Comparison of ENCODE assay signal across 8 mouse cellular contexts in genomic region chr16:97851061-97851740, GRCm38 (mm10). TPM values are rescaled to one million over a fixed set of nuclear protein-coding genes. Genes with fewer than 3 reads are reported as not detected.
A peak's percentile ranks its signal among the peaks of the same experiment; 100 is the strongest.
DNase-seq lines count a peak whose midpoint lies in the region; ATAC-seq and TF ChIP-seq lines count a peak whose summit lies in the region.

No protein-coding gene starts in this region.

- peak overlapping the region; percentile 98 for H3K4me3 ChIP-seq in ES-Bruce4 (ENCODE audit: low read depth, low read length)
- H3K4me3 ChIP-seq in forebrain, embryonic 13.5 days = peak overlapping the region; percentile 97
- peak overlapping the region; percentile 87 for H3K4me3 ChIP-seq in liver, embryonic 15.5 days (replicated peaks)
- H3K4me3 ChIP-seq in neural tube, embryonic 11.5 days (ENCODE audit: low read depth, low read length) = peak overlapping the region; percentile 88
- peak overlapping the region; percentile 95 for H3K4me3 ChIP-seq in stomach, embryonic 16.5 days (replicated peaks; ENCODE audit: low read length)

- peak; percentile 79 for ATAC-seq in cerebellum, adult (ENCODE audit: insufficient number of reproducible peaks, low FRiP score, low TSS enrichment)
- ATAC-seq in forebrain, embryonic 13.5 days = peak; percentile 91
- ATAC-seq in liver, embryonic 15.5 days (ENCODE audit: insufficient read depth) = peak; percentile 83
- peak; percentile 92 for ATAC-seq in neural tube, embryonic 11.5 days (ENCODE audit: insufficient read depth, low FRiP score, low TSS enrichment)
- peak; percentile 90 for ATAC-seq in stomach, embryonic 16.5 days (ENCODE audit: insufficient read depth, low FRiP score)

- no peaks in the 10 kb centered on the region for H3K4me1 ChIP-seq in ES-Bruce4 (ENCODE audit: control insufficient read depth, insufficient read depth, low read length)
- H3K4me1 ChIP-seq in forebrain, embryonic 13.5 days = peaks cover 27% of the 10 kb centered on the region
- H3K4me1 ChIP-seq in liver, embryonic 15.5 days (replicated peaks) = peaks cover 50% of the 10 kb centered on the region
- H3K4me1 ChIP-seq in neural tube, embryonic 11.5 days (ENCODE audit: control insufficient read depth, insufficient read depth, low read length) = 0 out of 2 replicates have a peak, but pooled peaks cover 8% of the 10 kb centered on the region
- H3K4me1 ChIP-seq in stomach, embryonic 16.5 days (ENCODE audit: control insufficient read depth, insufficient read depth, low read length) = peaks cover 19% of the 10 kb centered on the region

- no peak for TF ChIP-seq EP300 in ES-Bruce4 (IDR thresholded peaks at IDR 0.05; ENCODE audit: insufficient read depth, low read depth, low read length)

- no peaks in the 10 kb centered on the region for H3K36me3 ChIP-seq in ES-Bruce4 (ENCODE audit: control insufficient read depth, insufficient read depth, low read length, poor library complexity, severe bottlenecking)
- H3K36me3 ChIP-seq in forebrain, embryonic 13.5 days (ENCODE audit: poor library complexity, severe bottlenecking) = peaks cover 22% of the 10 kb centered on the region; the same call in 1 of the 2 replicates
- H3K36me3 ChIP-seq in liver, embryonic 15.5 days (replicated peaks) = no peaks in the 10 kb centered on the region; the same call in 1 of the 2 replicates
- H3K36me3 ChIP-seq in neural tube, embryonic 11.5 days (ENCODE audit: control insufficient read depth, insufficient read depth, low read length) = no peaks in the 10 kb centered on the region
- H3K36me3 ChIP-seq in stomach, embryonic 16.5 days (ENCODE audit: control insufficient read depth, insufficient read depth, low read length) = no peaks in the 10 kb centered on the region

- H3K27me3 ChIP-seq in ES-Bruce4 (ENCODE audit: control insufficient read depth, insufficient read depth, low read length, poor library complexity, severe bottlenecking) = no peaks in the 10 kb centered on the region
- no peaks in the 10 kb centered on the region for H3K27me3 ChIP-seq in forebrain, embryonic 13.5 days
- no peaks in the 10 kb centered on the region for H3K27me3 ChIP-seq in liver, embryonic 15.5 days
- no peaks in the 10 kb centered on the region for H3K27me3 ChIP-seq in neural tube, embryonic 11.5 days (ENCODE audit: control insufficient read depth, insufficient read depth, low read length)
- H3K27me3 ChIP-seq in stomach, embryonic 16.5 days (ENCODE audit: control insufficient read depth, insufficient read depth, low read length) = no peaks in the 10 kb centered on the region

- DNase-seq in heart, postnatal 10 days = peak; percentile 92 to 96
- peak; percentile 91 to 96 for DNase-seq in kidney, postnatal 4 days
- peak; percentile 86 for DNase-seq in neural tube, embryonic 11.5 days (ENCODE audit: low spot score)

- peak overlapping the region; percentile 88 for H3K9ac ChIP-seq in ES-Bruce4 (ENCODE audit: low read depth, poor library complexity, severe bottlenecking)
- H3K9ac ChIP-seq in forebrain, embryonic 13.5 days = peak overlapping the region; percentile 97
- peak overlapping the region; percentile 91 for H3K9ac ChIP-seq in liver, embryonic 15.5 days
- H3K9ac ChIP-seq in neural tube, embryonic 11.5 days (ENCODE audit: low read length) = peak overlapping the region; percentile 98
- H3K9ac ChIP-seq in stomach, embryonic 16.5 days (ENCODE audit: low read length) = peak overlapping the region; percentile 99

- TF ChIP-seq CTCF in ES-Bruce4 (IDR thresholded peaks at IDR 0.05; ENCODE audit: low read depth, low read length) = no peak

- WGBS in forebrain, embryonic 13.5 days = under 1% methylated on average over 49 of the region's 77 CpGs
- under 1% methylated on average over 76 of the region's 77 CpGs for WGBS in liver, embryonic 15.5 days (ENCODE audit: insufficient replicate concordance)
- WGBS in neural tube, embryonic 11.5 days = 0% methylated on average over 66 of the region's 77 CpGs
- WGBS in stomach, embryonic 16.5 days = under 1% methylated on average over 73 of the region's 77 CpGs

- H3K9me3 ChIP-seq in ES-Bruce4 (replicated peaks; ENCODE audit: control insufficient read depth, insufficient read depth, low read length, poor library complexity, severe bottlenecking) = no peaks in the 10 kb centered on the region
- no peaks in the 10 kb centered on the region for H3K9me3 ChIP-seq in forebrain, embryonic 13.5 days (replicated peaks)
- no peaks in the 10 kb centered on the region for H3K9me3 ChIP-seq in liver, embryonic 15.5 days (replicated peaks)
- no peaks in the 10 kb centered on the region for H3K9me3 ChIP-seq in neural tube, embryonic 11.5 days (ENCODE audit: control insufficient read depth, low read length)
- no peaks in the 10 kb centered on the region for H3K9me3 ChIP-seq in stomach, embryonic 16.5 days (replicated peaks; ENCODE audit: control insufficient read depth, low read length)

- intact Hi-C loops in heart, postnatal 10 days (cut with DNase I) = loop anchor here (1.0 to 5.0 kb wide), 2 partner anchors 44 to 46 kb away; no protein-coding TSS in a partner anchor

- peak overlapping the region; percentile 80 for H3K4me2 ChIP-seq in forebrain, embryonic 13.5 days
- H3K4me2 ChIP-seq in liver, embryonic 15.5 days = peak overlapping the region; percentile 88
- peak overlapping the region; percentile 93 for H3K4me2 ChIP-seq in neural tube, embryonic 11.5 days (ENCODE audit: low read depth)
- peak overlapping the region; percentile 71 for H3K4me2 ChIP-seq in stomach, embryonic 16.5 days (ENCODE audit: low read depth, low read length)

- no peak for TF ChIP-seq POLR2A in ES-Bruce4 (IDR thresholded peaks at IDR 0.05; ENCODE audit: insufficient read depth, low read length)

- H3K27ac ChIP-seq in ES-Bruce4 (ENCODE audit: insufficient read depth, low read length) = no peak overlapping the region
- H3K27ac ChIP-seq in forebrain, embryonic 13.5 days = peak overlapping the region; percentile 97
- H3K27ac ChIP-seq in liver, embryonic 15.5 days (replicated peaks) = peak overlapping the region; percentile 89
- peak overlapping the region; percentile 98 for H3K27ac ChIP-seq in neural tube, embryonic 11.5 days (ENCODE audit: low read depth, low read length)
- peak overlapping the region; percentile 99 for H3K27ac ChIP-seq in stomach, embryonic 16.5 days (ENCODE audit: low read length)

RNA-seq across cellular contexts. Expression of gene Prdm15, which starts 0.4 kb away (rescaled TPM):
- polyA plus RNA-seq in ES-Bruce4 (2011; ENCODE audit: insufficient read depth, insufficient read length, low read depth, missing spikeins) = 15.4 and 19.9 TPM in 2 replicates
- 16.8 and 17.2 TPM in 2 replicates for polyA plus RNA-seq in forebrain, embryonic 13.5 days (2015; fragmentation: Nextera tagmentation; extraction: Ambion mirVana)
- total RNA-seq in heart, postnatal 10 days (2021) = 1 to 10 TPM; 6.7 to 6.8 TPM
- 2.7 TPM in 2 replicates for polyA plus RNA-seq in liver, embryonic 15.5 days (2015; fragmentation: Nextera tagmentation; extraction: Ambion mirVana)
- polyA plus RNA-seq in neural tube, embryonic 11.5 days (2014; fragmentation: Nextera tagmentation; extraction: Ambion mirVana) = 12.6 and 14.0 TPM in 2 replicates
- 10.0 and 10.4 TPM in 2 replicates for polyA plus RNA-seq in stomach, embryonic 16.5 days (2015; fragmentation: Nextera tagmentation; extraction: Ambion mirVana)
